Mouse (Mus musculus): ENCODE measurements around the gene Epc2.

Gene Epc2

DNA sequence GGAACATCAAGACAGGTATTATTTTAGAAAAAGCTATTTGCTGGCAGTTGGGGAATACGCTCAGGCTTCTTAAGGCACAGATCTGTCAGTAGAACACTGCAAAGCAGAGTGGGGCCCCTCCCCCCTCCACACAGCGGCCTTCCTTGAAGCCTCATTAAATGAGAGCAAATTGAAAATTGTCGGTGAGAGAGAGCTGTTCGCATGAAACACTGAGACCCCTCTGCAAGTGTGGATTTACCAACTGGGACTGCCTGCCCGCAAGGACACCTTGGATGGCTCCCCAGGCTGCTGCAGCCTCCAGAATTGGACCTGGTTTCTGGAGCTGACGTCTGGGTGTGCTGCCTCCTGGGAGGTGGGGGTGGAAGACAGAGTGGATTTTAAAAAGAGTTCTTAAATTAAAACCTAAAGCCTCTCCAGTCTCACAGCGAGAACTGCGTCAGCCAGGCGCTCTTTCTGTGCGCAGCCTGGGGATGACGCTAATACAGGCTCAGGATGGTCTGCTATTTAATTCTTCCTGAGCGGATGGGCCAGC, 120.9 kb downstream of the Epc2 start:
- DNase-seq: peak; percentile 39 to 51

- DNase-seq: no peak
Observed at GRCm38 (mm10) chr2:49572684-49573083, 121.4 kb downstream of the Epc2 start.

DNA sequence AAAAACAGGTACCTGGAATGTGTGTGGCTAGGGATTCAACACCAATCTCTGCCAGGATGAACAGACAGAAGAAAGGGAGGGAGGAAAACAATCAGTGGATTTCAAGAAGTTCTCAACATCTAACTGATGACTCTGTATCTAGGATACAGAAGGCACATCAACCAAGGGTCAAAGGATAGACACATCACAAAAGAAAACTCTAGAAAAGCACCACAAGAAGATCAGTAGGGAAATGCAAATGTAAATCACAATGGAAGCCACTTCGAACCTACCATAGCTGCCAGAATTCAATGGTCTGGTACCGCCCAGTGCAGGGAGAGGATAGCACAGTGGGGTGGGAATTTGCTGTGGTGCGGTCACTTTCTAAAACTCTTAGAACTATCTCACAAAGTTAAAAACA, 122.0 kb downstream of the Epc2 start:
- no peak for DNase-seq

- DNase-seq: peak; percentile 66 to 74
Observed at GRCm38 (mm10) chr2:49580585-49580984, 129.3 kb downstream of the Epc2 start.

DNA sequence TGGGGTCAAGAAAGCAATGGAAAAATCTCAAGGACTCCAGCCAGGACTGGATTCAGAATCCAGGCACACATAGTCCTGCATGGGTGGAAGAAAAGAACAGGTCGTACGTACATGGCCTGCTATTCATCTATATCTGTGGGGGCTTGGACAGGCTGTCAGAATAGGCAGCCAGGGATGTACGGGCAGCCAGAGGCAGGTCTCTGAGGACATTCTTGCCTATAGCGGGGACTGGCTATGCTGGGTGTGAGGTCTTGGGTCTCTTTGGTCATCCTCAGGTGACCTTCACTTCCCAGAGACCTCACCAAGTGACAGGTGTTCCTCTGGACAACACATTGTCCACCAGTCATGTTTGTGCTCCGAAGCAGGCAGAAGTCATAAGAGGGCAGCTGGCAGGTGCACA, 131.3 kb downstream of the Epc2 start:
- no peak for DNase-seq

DNA sequence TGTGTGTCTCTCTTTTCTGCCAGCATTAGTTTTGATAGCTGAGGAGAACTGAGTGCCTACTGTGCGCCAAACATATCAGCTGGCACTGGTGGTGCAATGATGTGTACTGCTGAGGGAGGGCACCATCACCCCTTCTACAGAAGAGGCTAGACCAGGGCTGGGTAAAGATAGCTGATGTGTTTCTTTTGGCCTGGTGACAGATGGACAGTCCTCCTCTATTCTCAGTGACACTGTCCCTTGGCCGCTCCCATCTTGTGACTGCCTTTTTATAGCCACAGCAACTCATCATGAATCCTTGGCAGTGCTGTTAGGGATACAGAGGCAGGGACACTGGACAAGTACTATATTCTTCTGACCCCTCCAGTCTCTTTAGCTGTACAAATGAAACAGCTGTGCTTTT, 132.0 kb downstream of the Epc2 start:
- peak in 1 of 2 experiments; percentile 5 for DNase-seq

- DNase-seq: peak; percentile 53 to 65
Observed at GRCm38 (mm10) chr2:49590450-49590849, 139.2 kb downstream of the Epc2 start.

DNA sequence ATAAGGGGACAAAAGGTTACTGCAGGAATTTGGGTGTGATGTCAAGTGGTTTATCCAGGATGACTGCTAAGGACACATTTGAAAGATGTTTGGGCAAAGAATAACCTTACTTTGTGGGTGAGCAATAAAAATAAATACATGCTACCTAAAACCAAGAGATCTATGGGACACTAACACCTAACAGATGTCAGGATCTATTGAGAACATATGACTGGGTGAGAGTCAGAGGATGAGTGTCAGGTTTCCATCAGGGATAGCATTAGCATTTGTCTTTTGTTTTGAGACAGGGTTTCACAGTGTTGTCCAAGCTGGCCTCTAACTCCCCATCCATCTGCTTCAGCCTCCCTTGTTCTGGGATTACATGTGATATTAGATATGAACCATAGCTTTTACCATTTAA, 141.6 kb downstream of the Epc2 start:
- no peak for DNase-seq

- peak; percentile 88 to 89 for DNase-seq
Observed at GRCm38 (mm10) chr2:49594886-49595285, 143.6 kb downstream of the Epc2 start.

DNA sequence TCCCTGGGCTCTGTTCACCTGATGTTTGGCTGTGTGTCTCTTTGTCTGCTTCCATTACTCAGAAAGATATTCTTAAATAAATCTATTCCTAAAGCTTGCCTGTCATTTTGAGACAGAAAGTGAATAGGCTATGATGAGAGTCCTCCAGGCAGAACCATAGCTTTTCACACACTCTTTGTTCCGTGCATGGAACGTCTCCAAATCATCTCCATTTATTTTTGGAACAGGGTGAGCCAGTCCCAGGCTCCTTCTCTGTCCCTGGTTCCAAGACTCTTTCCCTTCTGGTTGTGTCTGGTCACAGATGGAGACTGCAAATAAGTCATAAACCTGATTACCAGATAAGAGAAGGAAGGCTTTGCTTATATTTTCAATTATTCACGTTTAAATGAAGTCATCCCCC, 145.0 kb downstream of the Epc2 start:
- peak; percentile 22 to 43 for DNase-seq

- DNase-seq: no peak
Observed at GRCm38 (mm10) chr2:49600021-49600681, 148.9 kb downstream of the Epc2 start.

All from cerebellum, postnatal 10 days (tissue).